Mouse (Mus musculus): ENCODE data around the gene Vps37d.

Gene Vps37d

GRCm38 (mm10) chr5:135029007-135029854 lies 48.8 kb downstream of the Vps37d start:
- peak; percentile 80 for DNase-seq (ENCODE audit: inconsistent ontology term)

- no peak for DNase-seq (ENCODE audit: inconsistent ontology term)
These were observed 52.2 kb downstream of the Vps37d start for GRCm38 (mm10) chr5:135025899-135026298.

GRCm38 (mm10) chr5:135024665-135025224 lies 53.3 kb downstream of the Vps37d start:
- no peak for DNase-seq (ENCODE audit: inconsistent ontology term)

- peak; percentile 94 for DNase-seq (ENCODE audit: inconsistent ontology term)
These were observed 54.5 kb downstream of the Vps37d start, which contains the start of gene Stx1a for GRCm38 (mm10) chr5:135023344-135024173. Gene Stx1a (plus strand): TSS chr5:135023482.

Data from Muller cell, postnatal 12 days (primary cell).